Mouse (Mus musculus): ENCODE results near the gene Rln3.

DNA sequence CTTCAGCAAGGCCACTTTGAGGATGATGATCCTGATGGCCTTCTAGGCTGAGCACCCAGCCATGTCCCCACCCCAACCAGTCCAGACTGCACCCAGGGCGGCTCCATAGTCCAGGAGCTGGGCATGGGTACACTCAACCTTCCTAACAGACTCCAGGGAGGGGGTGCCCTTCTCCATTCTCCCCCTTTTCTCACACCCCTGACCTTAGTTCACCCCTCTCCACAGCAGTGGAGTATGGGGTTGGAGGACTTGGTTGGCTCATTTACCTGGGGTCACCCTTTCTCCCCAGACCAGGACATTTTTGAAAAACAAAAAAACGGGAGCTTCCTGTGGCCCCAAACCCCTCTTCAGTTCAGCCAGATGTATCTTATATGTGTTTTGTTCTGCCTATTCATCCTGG is 45.0 kb downstream of the Rln3 start:
- TF ChIP-seq CEBPB (IDR thresholded peaks at IDR 0.05; ENCODE audit: low read depth) (no peak), CTCF (IDR thresholded peaks at IDR 0.05; ENCODE audit: control insufficient read depth, insufficient read depth, insufficient read length) (no peak), FOSL1 (IDR thresholded peaks at IDR 0.05; ENCODE audit: insufficient read depth, low read length, poor library complexity, severe bottlenecking) (no peak), MAX (IDR thresholded peaks at IDR 0.05) (no peak), USF1 (IDR thresholded peaks at IDR 0.05; ENCODE audit: low read depth) (no peak), MYOD1 (IDR thresholded peaks at IDR 0.05; ENCODE audit: control insufficient read depth, insufficient read length, low read depth) (no peak)

Measured in C2C12 (cell line).